Mouse (Mus musculus) small intestine, adult 10 weeks (tissue): Measurements from ENCODE around the gene Ptpn13. TPM values are rescaled to one million over a fixed set of nuclear protein-coding genes. Genes with fewer than 3 reads are reported as not detected.

Source experiments
- polyA plus RNA-seq: library from polyadenylated mRNA; stranded (reverse); fragments of 350-450 nt; fragmentation: Illumina TruSeq; extraction: RNeasy Lipid Tissue Mini Kit (QIAGEN cat#74804); gene quantifications from one replicate; pipeline ENCODE4 v1.2.3, GENCODE M21; 2014; ENCODE audit warnings: low replicate concordance

Ptpn13 gene
- polyA plus RNA-seq = 0.71 TPM

DNA sequence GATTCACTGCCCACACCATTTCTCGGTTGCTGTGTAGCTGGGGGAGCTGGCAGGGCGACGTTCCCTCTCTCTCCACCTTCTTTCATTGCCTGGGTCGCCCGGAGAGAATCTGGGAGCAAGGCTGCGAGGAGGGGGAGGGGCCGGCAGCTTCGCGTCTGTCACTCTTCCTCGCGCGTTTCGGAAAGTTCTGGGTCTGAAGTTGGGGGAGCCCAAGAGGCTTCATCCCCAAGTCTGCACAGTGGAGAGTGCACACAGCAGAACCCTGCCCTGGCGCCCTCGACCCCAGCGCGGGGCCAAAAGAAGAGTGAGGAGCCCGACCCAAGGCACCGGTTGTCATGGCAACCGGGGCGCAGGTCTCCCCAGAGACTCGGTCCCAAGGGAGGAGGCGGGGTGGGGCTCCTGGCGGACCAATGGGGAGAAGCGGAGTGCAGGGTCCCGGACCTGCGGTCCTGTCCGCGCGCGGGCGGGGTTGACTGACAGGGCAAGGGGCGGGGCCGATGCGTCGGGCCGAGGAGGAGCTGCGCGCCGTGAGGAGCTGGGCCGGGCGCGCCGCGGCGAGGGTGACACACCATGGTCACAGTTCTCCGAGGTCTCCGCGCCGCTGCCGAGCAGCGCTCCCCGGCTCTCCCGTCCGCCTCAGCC, at the start of gene Ptpn13:
TSS of gene Ptpn13 (plus strand) at position 515 of the 642 bp plus-strand sequence.

DNA sequence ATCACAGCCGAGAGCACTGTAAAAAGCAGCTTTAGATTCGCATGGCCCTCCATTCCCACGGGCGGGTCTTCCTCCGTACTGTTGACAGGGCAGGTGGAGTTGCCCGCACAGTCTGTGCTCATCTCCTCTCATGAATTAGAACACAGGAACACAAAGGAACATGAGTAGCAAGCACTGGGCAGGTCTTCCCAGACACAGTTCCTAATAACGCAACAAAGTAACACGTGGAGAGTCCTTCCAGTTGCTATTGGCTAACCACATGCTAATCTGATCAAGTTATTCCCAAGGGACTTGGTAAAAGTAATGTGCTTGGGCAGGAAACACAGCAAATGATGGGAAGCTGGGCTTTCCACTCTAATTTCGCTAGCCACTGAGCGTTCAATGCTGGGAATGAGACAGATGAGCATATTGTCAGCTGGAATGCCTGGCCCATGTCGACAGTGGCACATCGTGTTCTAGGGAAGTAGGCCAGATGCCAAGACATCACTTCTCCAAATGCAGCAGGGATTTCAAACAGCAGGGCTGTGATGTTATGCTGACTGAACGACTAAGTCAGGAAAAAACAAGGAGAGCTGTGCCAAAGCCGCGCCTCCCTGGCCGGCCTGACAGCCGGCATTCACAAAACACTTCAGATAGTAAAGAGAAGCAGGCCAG, 204.2 kb downstream of the Ptpn13 start, which contains the start of gene Slc10a6:
TSS of gene Slc10a6 (minus strand) at position 293 of the 654 bp plus-strand sequence.

Other genes starting within 250 kb of the Ptpn13 start
- gene Mapk10, start 213.9 kb upstream of the Ptpn13 start, polyA plus RNA-seq = 0.45 TPM
- 0.45 TPM for gene Slc10a6, start 204.2 kb downstream of the Ptpn13 start, polyA plus RNA-seq
- gene 1700016H13Rik, start 230.8 kb downstream of the Ptpn13 start, polyA plus RNA-seq = not detected